Mouse (Mus musculus) brown adipose tissue, adult 24 weeks (tissue): Measurements from ENCODE around the gene Nfs1. TPM values are rescaled to one million over a fixed set of nuclear protein-coding genes. Genes with fewer than 3 reads are reported as not detected.
"Not testable (repeated sequence)": the region's sequence is repeated elsewhere in the genome, so short reads cannot be mapped to it uniquely, and the experiment has no call there.

Experiments used
- H3K27ac ChIP-seq: fragments of 200-500 bp; replicated peaks from 2 replicates; pipeline ENCODE4 v1.5.1; 2012; ENCODE audit warnings: low read depth, mild to moderate bottlenecking, low read length
- H3K4me1 ChIP-seq: fragments of 200-500 bp; 2 replicates; pipeline ENCODE4 v1.6.1; 2012; ENCODE audit warnings: low read length, mixed read lengths; ENCODE audit not compliant: control insufficient read depth, insufficient read depth, insufficient read length
- H3K4me3 ChIP-seq: fragments of 200-500 bp; 2 replicates; pipeline ENCODE4 v1.5.1; 2012; ENCODE audit warnings: low read depth, mild to moderate bottlenecking, low read length, moderate library complexity; ENCODE audit not compliant: insufficient read depth
- polyA plus RNA-seq: library from polyadenylated mRNA; stranded (reverse); fragments of >200 nt; gene quantifications from 2 replicates; pipeline ENCODE4 v1.2.4, GENCODE M21; 2012; ENCODE audit not compliant: missing spikeins, insufficient read depth, insufficient read length

The Nfs1 gene
- polyA plus RNA-seq, 1 experiment, result 107 TPM

GRCm38 (mm10) chr2:156166557-156166956, 22.6 kb upstream of the Nfs1 start:
- no peak overlapping the region for H3K4me3 ChIP-seq
- H3K4me1 ChIP-seq, result no peaks in the 10 kb centered on the region
- no peak overlapping the region for H3K27ac ChIP-seq

- Histone ChIP-seq H3K4me1 (no peaks in the 10 kb centered on the region), H3K4me3 (no peak overlapping the region), H3K27ac (no peak overlapping the region)
Measured at GRCm38 (mm10) chr2:156165478-156165877, 21.5 kb upstream of the Nfs1 start.

- Histone ChIP-seq H3K4me1 (no peaks in the 10 kb centered on the region), H3K4me3 (no peak overlapping the region), H3K27ac (no peak overlapping the region)
Measured at GRCm38 (mm10) chr2:156151538-156151937, 7.6 kb upstream of the Nfs1 start.

- no peak overlapping the region for H3K27ac ChIP-seq
- no peak overlapping the region for H3K4me3 ChIP-seq
- peaks cover 4% of the 10 kb centered on the region; the same call in 1 of the 2 replicates for H3K4me1 ChIP-seq
Measured at GRCm38 (mm10) chr2:156147316-156147915, 3.4 kb upstream of the Nfs1 start.

GRCm38 (mm10) chr2:156146272-156146989, 2.4 kb upstream of the Nfs1 start:
- Histone ChIP-seq H3K4me3 (no peak overlapping the region), H3K4me1 (peaks cover 4% of the 10 kb centered on the region; the same call in 1 of the 2 replicates), H3K27ac (no peak overlapping the region)

GRCm38 (mm10) chr2:156145486-156146130, 1.6 kb upstream of the Nfs1 start:
- no peak overlapping the region for H3K27ac ChIP-seq
- peaks cover 4% of the 10 kb centered on the region; the same call in 1 of the 2 replicates for H3K4me1 ChIP-seq
- H3K4me3 ChIP-seq, result no peak overlapping the region

GRCm38 (mm10) chr2:156143367-156143766, 619 bp downstream of the Nfs1 start:
- no peak overlapping the region for H3K27ac ChIP-seq
- H3K4me3 ChIP-seq, result peak overlapping the region; percentile 93

GRCm38 (mm10) chr2:156142820-156143219, 1.2 kb downstream of the Nfs1 start:
- H3K4me3 ChIP-seq, result no peak overlapping the region
- H3K4me1 ChIP-seq, result peaks cover 4% of the 10 kb centered on the region; the same call in 1 of the 2 replicates
- H3K27ac ChIP-seq, result no peak overlapping the region

More at GRCm38 (mm10) chr2:156143367-156143766, 619 bp downstream of the Nfs1 start:
- peaks cover 4% of the 10 kb centered on the region; the same call in 1 of the 2 replicates for H3K4me1 ChIP-seq

GRCm38 (mm10) chr2:156135695-156136094, 8.3 kb downstream of the Nfs1 start:
- H3K4me1 ChIP-seq, result no peaks in the 10 kb centered on the region
- H3K27ac ChIP-seq, result no peak overlapping the region
- no peak overlapping the region for H3K4me3 ChIP-seq

GRCm38 (mm10) chr2:156134161-156134560, 9.8 kb downstream of the Nfs1 start:
- Histone ChIP-seq H3K27ac (no peak overlapping the region), H3K4me3 (no peak overlapping the region), H3K4me1 (no peaks in the 10 kb centered on the region)

GRCm38 (mm10) chr2:156126992-156127391, 17.0 kb downstream of the Nfs1 start, which contains the start of gene Gm28036:
TSS of gene Gm28036 (minus strand) at chr2:156127092.
- H3K4me3 ChIP-seq, result no peak within 1 kb of the TSS
- no peaks in the 10 kb centered on the region for H3K4me1 ChIP-seq
- H3K27ac ChIP-seq, result no peak within 1 kb of the TSS

- Histone ChIP-seq H3K4me1 (no peaks in the 10 kb centered on the region), H3K27ac (no peak overlapping the region), H3K4me3 (no peak overlapping the region)
Measured at GRCm38 (mm10) chr2:156123731-156124130, 20.3 kb downstream of the Nfs1 start.

- H3K27ac ChIP-seq, result no peak overlapping the region
- no peak overlapping the region for H3K4me3 ChIP-seq
- no peaks in the 10 kb centered on the region for H3K4me1 ChIP-seq
Measured at GRCm38 (mm10) chr2:156119566-156119965, 24.4 kb downstream of the Nfs1 start.

- H3K27ac ChIP-seq, result not testable (repeated sequence)
- H3K4me3 ChIP-seq, result peak overlapping the region; percentile 90
Measured at GRCm38 (mm10) chr2:156112080-156112423, 31.9 kb downstream of the Nfs1 start.

GRCm38 (mm10) chr2:156111358-156112079, 32.5 kb downstream of the Nfs1 start, which contains the start of the genes Cpne1 and Rbm12:
TSS of gene Cpne1 (minus strand) at chr2:156111965.
TSS of gene Rbm12 (minus strand) at chr2:156111978.
- peaks cover 4% of the 10 kb centered on the region for H3K4me1 ChIP-seq
- peak within 1 kb of the TSS; percentile 90 for H3K4me3 ChIP-seq
- peak within 1 kb of the TSS; percentile 92 for H3K27ac ChIP-seq

More at GRCm38 (mm10) chr2:156112080-156112423, 31.9 kb downstream of the Nfs1 start:
- H3K4me1 ChIP-seq, result not testable (repeated sequence)
